Mouse (Mus musculus) forebrain, embryonic 15.5 days (tissue): Measurements from ENCODE around the gene Spo11. TPM values are rescaled to one million over a fixed set of nuclear protein-coding genes. Genes with fewer than 3 reads are reported as not detected.

Experiments used
- ATAC-seq: fragments of 200-750 bp; cut with Nextera tagmentation; replicated peaks from 2 replicates; pipeline ENCODE4 v1.8.0; 2017; ENCODE audit warnings: mild to moderate bottlenecking, moderate TSS enrichment, moderate library complexity
- H3K27ac ChIP-seq: fragments of 300-500 bp; sonication (generic); replicated peaks from 2 replicates; pipeline ENCODE4 v1.5.1; 2015; ENCODE audit warnings: mild to moderate bottlenecking, inconsistent platforms
- H3K27me3 ChIP-seq: fragments of 300-500 bp; sonication (generic); 2 replicates; pipeline ENCODE4 v1.6.1; 2015; ENCODE audit warnings: inconsistent platforms
- H3K36me3 ChIP-seq: fragments of 300-500 bp; sonication (generic); 2 replicates; pipeline ENCODE4 v1.6.1; 2015; ENCODE audit warnings: mild to moderate bottlenecking, inconsistent platforms
- H3K4me1 ChIP-seq: fragments of 300-500 bp; sonication (generic); 2 replicates; pipeline ENCODE4 v1.6.1; 2015; ENCODE audit warnings: inconsistent platforms
- H3K4me2 ChIP-seq: fragments of 300-500 bp; sonication (generic); replicated peaks from 2 replicates; pipeline ENCODE4 v1.6.1; 2015; ENCODE audit warnings: mild to moderate bottlenecking, inconsistent platforms
- H3K4me3 ChIP-seq: fragments of 300-500 bp; sonication (generic); 2 replicates; pipeline ENCODE4 v1.5.1; 2015; ENCODE audit warnings: mild to moderate bottlenecking, inconsistent platforms
- H3K9ac ChIP-seq: fragments of 300-500 bp; sonication (generic); replicated peaks from 2 replicates; pipeline ENCODE4 v1.6.1; 2015; ENCODE audit warnings: mild to moderate bottlenecking, inconsistent platforms
- H3K9me3 ChIP-seq: fragments of 300-500 bp; sonication (generic); 2 replicates; pipeline ENCODE4 v1.6.1; 2016; ENCODE audit warnings: inconsistent platforms
- WGBS: fragments of 180-500 bp; shearing (Covaris S2); methylation state at CpG from one replicate; pipeline ENCODE4 v1.1.7; 2015; ENCODE audit warnings: mixed read lengths; 5-methylcytosine and 5-hydroxymethylcytosine counted together
- polyA plus RNA-seq: library from polyadenylated mRNA; unstranded; fragments of >200 nt; fragmentation: Nextera tagmentation; extraction: Ambion mirVana; gene quantifications from 2 replicates; pipeline ENCODE4 v1.2.1, GENCODE M21; 2015

Gene Spo11
- polyA plus RNA-seq, 1 experiment from 2014 or later: 0.46 TPM

GRCm38 (mm10) chr2:172961211-172961610 is 16.3 kb upstream of the Spo11 start:
- Histone ChIP-seq H3K4me1 (peaks cover 5% of the 10 kb centered on the region; the same call in 1 of the 2 replicates), H3K36me3 (no peaks in the 10 kb centered on the region), H3K4me2 (no peak overlapping the region), H3K27me3 (no peaks in the 10 kb centered on the region), H3K9ac (no peak overlapping the region), H3K27ac (no peak overlapping the region), H3K4me3 (no peak overlapping the region), H3K9me3 (0 out of 2 replicates have a peak, but pooled peaks cover 12% of the 10 kb centered on the region)
- no peak for ATAC-seq
- WGBS: 58% methylated on average over 6 of the region's 6 CpGs

- Histone ChIP-seq H3K27me3 (no peaks in the 10 kb centered on the region), H3K27ac (no peak overlapping the region), H3K36me3 (no peaks in the 10 kb centered on the region), H3K9me3 (no peaks in the 10 kb centered on the region), H3K4me2 (no peak overlapping the region), H3K4me3 (no peak overlapping the region), H3K4me1 (no peaks in the 10 kb centered on the region), H3K9ac (no peak overlapping the region)
- ATAC-seq: no peak
- WGBS: 47% methylated on average over 11 of the region's 11 CpGs
Measured at GRCm38 (mm10) chr2:172965249-172965648, 12.3 kb upstream of the Spo11 start.

- no peaks in the 10 kb centered on the region for H3K9me3 ChIP-seq
- H3K36me3 ChIP-seq: no peaks in the 10 kb centered on the region
- no peak overlapping the region for H3K4me2 ChIP-seq
- no peak overlapping the region for H3K27ac ChIP-seq
- H3K4me3 ChIP-seq: no peak overlapping the region
- WGBS: 85% methylated on average over 5 of the region's 5 CpGs
- H3K27me3 ChIP-seq: no peaks in the 10 kb centered on the region
- no peak overlapping the region for H3K9ac ChIP-seq
- no peak for ATAC-seq
- no peaks in the 10 kb centered on the region for H3K4me1 ChIP-seq
Measured at GRCm38 (mm10) chr2:172966480-172966879, 11.0 kb upstream of the Spo11 start.

- peaks cover 2% of the 10 kb centered on the region; the same call in 1 of the 2 replicates for H3K4me1 ChIP-seq
- no peak overlapping the region for H3K4me3 ChIP-seq
- H3K9ac ChIP-seq: no peak overlapping the region
- no peak for ATAC-seq
- H3K4me2 ChIP-seq: no peak overlapping the region
- no peaks in the 10 kb centered on the region for H3K27me3 ChIP-seq
- no peak overlapping the region for H3K27ac ChIP-seq
- no peaks in the 10 kb centered on the region for H3K9me3 ChIP-seq
- 88% methylated on average over 2 of the region's 2 CpGs for WGBS
- no peaks in the 10 kb centered on the region for H3K36me3 ChIP-seq
Measured at GRCm38 (mm10) chr2:172971865-172972264, 5.6 kb upstream of the Spo11 start.

GRCm38 (mm10) chr2:172973806-172974565 is 3.5 kb upstream of the Spo11 start:
- H3K4me2 ChIP-seq: no peak overlapping the region
- no peak for ATAC-seq
- no peaks in the 10 kb centered on the region for H3K36me3 ChIP-seq
- 28% methylated on average over 7 of the region's 7 CpGs for WGBS
- H3K9ac ChIP-seq: no peak overlapping the region
- no peaks in the 10 kb centered on the region for H3K27me3 ChIP-seq
- peaks cover 15% of the 10 kb centered on the region for H3K4me1 ChIP-seq
- no peak overlapping the region for H3K27ac ChIP-seq
- H3K9me3 ChIP-seq: no peaks in the 10 kb centered on the region
- H3K4me3 ChIP-seq: no peak overlapping the region

- peaks cover 15% of the 10 kb centered on the region for H3K4me1 ChIP-seq
- H3K36me3 ChIP-seq: no peaks in the 10 kb centered on the region
- 27% methylated on average over 7 of the region's 7 CpGs for WGBS
- no peak overlapping the region for H3K4me3 ChIP-seq
- H3K27ac ChIP-seq: no peak overlapping the region
- no peaks in the 10 kb centered on the region for H3K9me3 ChIP-seq
- no peak overlapping the region for H3K4me2 ChIP-seq
- no peaks in the 10 kb centered on the region for H3K27me3 ChIP-seq
- ATAC-seq: no peak
- H3K9ac ChIP-seq: no peak overlapping the region
Measured at GRCm38 (mm10) chr2:172974701-172975100, 2.8 kb upstream of the Spo11 start.

- no peak for ATAC-seq
- no peaks in the 10 kb centered on the region for H3K9me3 ChIP-seq
- H3K4me3 ChIP-seq: no peak overlapping the region
- WGBS: 84% methylated on average over 6 of the region's 6 CpGs
- H3K4me1 ChIP-seq: peaks cover 15% of the 10 kb centered on the region
- no peak overlapping the region for H3K27ac ChIP-seq
- no peak overlapping the region for H3K9ac ChIP-seq
- H3K4me2 ChIP-seq: no peak overlapping the region
- no peaks in the 10 kb centered on the region for H3K36me3 ChIP-seq
- no peaks in the 10 kb centered on the region for H3K27me3 ChIP-seq
Measured at GRCm38 (mm10) chr2:172975159-172975558, 2.3 kb upstream of the Spo11 start.

- 0 out of 2 replicates have a peak overlapping the region, but pooled peaks have one; percentile 3 for H3K4me2 ChIP-seq
- H3K9me3 ChIP-seq: no peaks in the 10 kb centered on the region
- no peak overlapping the region for H3K9ac ChIP-seq
- WGBS: 26% methylated on average over 7 of the region's 7 CpGs
- peaks cover 15% of the 10 kb centered on the region for H3K4me1 ChIP-seq
- no peak for ATAC-seq
- no peak overlapping the region for H3K4me3 ChIP-seq
- H3K27me3 ChIP-seq: no peaks in the 10 kb centered on the region
- no peaks in the 10 kb centered on the region for H3K36me3 ChIP-seq
- H3K27ac ChIP-seq: no peak overlapping the region; the same call in 1 of the 2 replicates
Measured at GRCm38 (mm10) chr2:172976661-172977238, 750 bp upstream of the Spo11 start.

- no peak overlapping the region for H3K4me2 ChIP-seq
- no peaks in the 10 kb centered on the region for H3K27me3 ChIP-seq
- H3K27ac ChIP-seq: no peak overlapping the region
- ATAC-seq: no peak
- peaks cover 15% of the 10 kb centered on the region for H3K4me1 ChIP-seq
- H3K4me3 ChIP-seq: no peak overlapping the region
- no peaks in the 10 kb centered on the region for H3K36me3 ChIP-seq
- WGBS: 50% methylated on average over 4 of the region's 4 CpGs
- no peaks in the 10 kb centered on the region for H3K9me3 ChIP-seq
- H3K9ac ChIP-seq: no peak overlapping the region
Measured at GRCm38 (mm10) chr2:172978131-172978633, 682 bp downstream of the Spo11 start.

- ATAC-seq: no peak
- Histone ChIP-seq H3K9ac (no peak overlapping the region), H3K4me1 (peaks cover 15% of the 10 kb centered on the region), H3K4me2 (no peak overlapping the region), H3K27ac (no peak overlapping the region), H3K4me3 (no peak overlapping the region), H3K36me3 (no peaks in the 10 kb centered on the region), H3K9me3 (no peaks in the 10 kb centered on the region), H3K27me3 (no peaks in the 10 kb centered on the region)
- WGBS: 95% methylated on average over 40 of the region's 43 CpGs
Measured at GRCm38 (mm10) chr2:172979666-172980345, 2.3 kb downstream of the Spo11 start.

GRCm38 (mm10) chr2:172982776-172983561 is 5.5 kb downstream of the Spo11 start:
- WGBS: 79% methylated on average over 9 of the region's 9 CpGs
- Histone ChIP-seq H3K9me3 (no peaks in the 10 kb centered on the region), H3K36me3 (no peaks in the 10 kb centered on the region), H3K9ac (no peak overlapping the region), H3K4me1 (0 out of 2 replicates have a peak, but pooled peaks cover 3% of the 10 kb centered on the region), H3K4me2 (no peak overlapping the region), H3K27ac (no peak overlapping the region), H3K4me3 (no peak overlapping the region), H3K27me3 (no peaks in the 10 kb centered on the region)
- ATAC-seq: no peak
